Mouse (Mus musculus): ENCODE results near the gene Cntn4.

Gene Cntn4

GRCm38 (mm10) chr6:106237046-106237948, 559.8 kb downstream of the Cntn4 start:
- Histone ChIP-seq H3K9me3 (ENCODE audit: low read length) (no peaks in the 10 kb centered on the region), H3K36me3 (ENCODE audit: insufficient read depth, low read length) (no peaks in the 10 kb centered on the region), H3K4me3 (replicated peaks; ENCODE audit: low read length) (no peak overlapping the region), H3K4me1 (replicated peaks; ENCODE audit: low read depth, low read length) (no peaks in the 10 kb centered on the region), H3K27me3 (ENCODE audit: insufficient read depth, low read length) (no peaks in the 10 kb centered on the region)
- TF ChIP-seq NANOG (IDR thresholded peaks at IDR 0.05; ENCODE audit: borderline replicate concordance, low read length) (no peak), CTCF (conservative IDR thresholded peaks at IDR 0.05; ENCODE audit: low read length) (no peak), POU5F1 (IDR thresholded peaks at IDR 0.05; ENCODE audit: borderline replicate concordance, low read length) (no peak)

- no peaks in the 10 kb centered on the region for H3K36me3 ChIP-seq (ENCODE audit: insufficient read depth, low read length)
- no peak overlapping the region for H3K4me3 ChIP-seq (replicated peaks; ENCODE audit: low read length)
- no peaks in the 10 kb centered on the region for H3K27me3 ChIP-seq (ENCODE audit: insufficient read depth, low read length)
- H3K9me3 ChIP-seq (ENCODE audit: low read length) = no peaks in the 10 kb centered on the region
- no peaks in the 10 kb centered on the region for H3K4me1 ChIP-seq (replicated peaks; ENCODE audit: low read depth, low read length)
- TF ChIP-seq CTCF (conservative IDR thresholded peaks at IDR 0.05; ENCODE audit: low read length) (no peak), NANOG (IDR thresholded peaks at IDR 0.05; ENCODE audit: borderline replicate concordance, low read length) (no peak), POU5F1 (IDR thresholded peaks at IDR 0.05; ENCODE audit: borderline replicate concordance, low read length) (no peak)
These were observed 564.1 kb downstream of the Cntn4 start for GRCm38 (mm10) chr6:106241553-106241952.

GRCm38 (mm10) chr6:106263396-106263795, 585.9 kb downstream of the Cntn4 start:
- H3K9me3 ChIP-seq (ENCODE audit: low read length) = no peaks in the 10 kb centered on the region
- no peaks in the 10 kb centered on the region for H3K27me3 ChIP-seq (ENCODE audit: insufficient read depth, low read length)
- no peak overlapping the region for H3K4me3 ChIP-seq (replicated peaks; ENCODE audit: low read length)
- no peaks in the 10 kb centered on the region for H3K36me3 ChIP-seq (ENCODE audit: insufficient read depth, low read length)
- TF ChIP-seq CTCF (conservative IDR thresholded peaks at IDR 0.05; ENCODE audit: low read length) = no peak
- TF ChIP-seq POU5F1 (IDR thresholded peaks at IDR 0.05; ENCODE audit: borderline replicate concordance, low read length) = no peak
- no peak for TF ChIP-seq NANOG (IDR thresholded peaks at IDR 0.05; ENCODE audit: borderline replicate concordance, low read length)
- no peaks in the 10 kb centered on the region for H3K4me1 ChIP-seq (replicated peaks; ENCODE audit: low read depth, low read length)

GRCm38 (mm10) chr6:106265487-106265886, 588.0 kb downstream of the Cntn4 start:
- TF ChIP-seq POU5F1 (IDR thresholded peaks at IDR 0.05; ENCODE audit: borderline replicate concordance, low read length) (no peak), NANOG (IDR thresholded peaks at IDR 0.05; ENCODE audit: borderline replicate concordance, low read length) (no peak), CTCF (conservative IDR thresholded peaks at IDR 0.05; ENCODE audit: low read length) (no peak)
- Histone ChIP-seq H3K4me1 (replicated peaks; ENCODE audit: low read depth, low read length) (no peaks in the 10 kb centered on the region), H3K4me3 (replicated peaks; ENCODE audit: low read length) (no peak overlapping the region), H3K27me3 (ENCODE audit: insufficient read depth, low read length) (no peaks in the 10 kb centered on the region), H3K9me3 (ENCODE audit: low read length) (no peaks in the 10 kb centered on the region), H3K36me3 (ENCODE audit: insufficient read depth, low read length) (no peaks in the 10 kb centered on the region)

- H3K4me3 ChIP-seq (replicated peaks; ENCODE audit: low read length) = no peak overlapping the region
- H3K4me1 ChIP-seq (replicated peaks; ENCODE audit: low read depth, low read length) = no peaks in the 10 kb centered on the region
- TF ChIP-seq CTCF (conservative IDR thresholded peaks at IDR 0.05; ENCODE audit: low read length) (no peak), NANOG (IDR thresholded peaks at IDR 0.05; ENCODE audit: borderline replicate concordance, low read length) (no peak), POU5F1 (IDR thresholded peaks at IDR 0.05; ENCODE audit: borderline replicate concordance, low read length) (no peak)
- H3K27me3 ChIP-seq (ENCODE audit: insufficient read depth, low read length) = no peaks in the 10 kb centered on the region
- no peaks in the 10 kb centered on the region for H3K36me3 ChIP-seq (ENCODE audit: insufficient read depth, low read length)
- no peaks in the 10 kb centered on the region for H3K9me3 ChIP-seq (ENCODE audit: low read length)
These were observed 588.8 kb downstream of the Cntn4 start for GRCm38 (mm10) chr6:106266304-106266703.

- H3K4me3 ChIP-seq (replicated peaks; ENCODE audit: low read length) = no peak overlapping the region
- no peaks in the 10 kb centered on the region for H3K9me3 ChIP-seq (ENCODE audit: low read length)
- no peaks in the 10 kb centered on the region for H3K27me3 ChIP-seq (ENCODE audit: insufficient read depth, low read length)
- H3K4me1 ChIP-seq (replicated peaks; ENCODE audit: low read depth, low read length) = no peaks in the 10 kb centered on the region
- H3K36me3 ChIP-seq (ENCODE audit: insufficient read depth, low read length) = no peaks in the 10 kb centered on the region
- TF ChIP-seq POU5F1 (IDR thresholded peaks at IDR 0.05; ENCODE audit: borderline replicate concordance, low read length) = no peak
- no peak for TF ChIP-seq CTCF (conservative IDR thresholded peaks at IDR 0.05; ENCODE audit: low read length)
- no peak for TF ChIP-seq NANOG (IDR thresholded peaks at IDR 0.05; ENCODE audit: borderline replicate concordance, low read length)
These were observed 591.3 kb downstream of the Cntn4 start for GRCm38 (mm10) chr6:106268723-106269122.

GRCm38 (mm10) chr6:106277139-106277538, 599.7 kb downstream of the Cntn4 start:
- H3K36me3 ChIP-seq (ENCODE audit: insufficient read depth, low read length) = no peaks in the 10 kb centered on the region
- H3K9me3 ChIP-seq (ENCODE audit: low read length) = no peaks in the 10 kb centered on the region
- H3K4me1 ChIP-seq (replicated peaks; ENCODE audit: low read depth, low read length) = no peaks in the 10 kb centered on the region
- H3K4me3 ChIP-seq (replicated peaks; ENCODE audit: low read length) = no peak overlapping the region
- TF ChIP-seq POU5F1 (IDR thresholded peaks at IDR 0.05; ENCODE audit: borderline replicate concordance, low read length) = no peak
- TF ChIP-seq NANOG (IDR thresholded peaks at IDR 0.05; ENCODE audit: borderline replicate concordance, low read length) = no peak
- no peak for TF ChIP-seq CTCF (conservative IDR thresholded peaks at IDR 0.05; ENCODE audit: low read length)
- no peaks in the 10 kb centered on the region for H3K27me3 ChIP-seq (ENCODE audit: insufficient read depth, low read length)

GRCm38 (mm10) chr6:106281621-106282020, 604.2 kb downstream of the Cntn4 start:
- H3K4me1 ChIP-seq (replicated peaks; ENCODE audit: low read depth, low read length) = no peaks in the 10 kb centered on the region
- no peaks in the 10 kb centered on the region for H3K9me3 ChIP-seq (ENCODE audit: low read length)
- no peak overlapping the region for H3K4me3 ChIP-seq (replicated peaks; ENCODE audit: low read length)
- TF ChIP-seq POU5F1 (IDR thresholded peaks at IDR 0.05; ENCODE audit: borderline replicate concordance, low read length) (no peak), NANOG (IDR thresholded peaks at IDR 0.05; ENCODE audit: borderline replicate concordance, low read length) (no peak), CTCF (conservative IDR thresholded peaks at IDR 0.05; ENCODE audit: low read length) (no peak)
- no peaks in the 10 kb centered on the region for H3K36me3 ChIP-seq (ENCODE audit: insufficient read depth, low read length)
- H3K27me3 ChIP-seq (ENCODE audit: insufficient read depth, low read length) = no peaks in the 10 kb centered on the region
